Mouse (Mus musculus) spleen, adult 18-20 months (tissue): ENCODE measurements around the gene Sox30.

Experiments
- DNase-seq, 2 experiments: peaks; one replicate each; pipeline ENCODE4 v3.0.0; 2022; ENCODE audit warnings: mixed read lengths in 2 of 2

Gene Sox30

DNA sequence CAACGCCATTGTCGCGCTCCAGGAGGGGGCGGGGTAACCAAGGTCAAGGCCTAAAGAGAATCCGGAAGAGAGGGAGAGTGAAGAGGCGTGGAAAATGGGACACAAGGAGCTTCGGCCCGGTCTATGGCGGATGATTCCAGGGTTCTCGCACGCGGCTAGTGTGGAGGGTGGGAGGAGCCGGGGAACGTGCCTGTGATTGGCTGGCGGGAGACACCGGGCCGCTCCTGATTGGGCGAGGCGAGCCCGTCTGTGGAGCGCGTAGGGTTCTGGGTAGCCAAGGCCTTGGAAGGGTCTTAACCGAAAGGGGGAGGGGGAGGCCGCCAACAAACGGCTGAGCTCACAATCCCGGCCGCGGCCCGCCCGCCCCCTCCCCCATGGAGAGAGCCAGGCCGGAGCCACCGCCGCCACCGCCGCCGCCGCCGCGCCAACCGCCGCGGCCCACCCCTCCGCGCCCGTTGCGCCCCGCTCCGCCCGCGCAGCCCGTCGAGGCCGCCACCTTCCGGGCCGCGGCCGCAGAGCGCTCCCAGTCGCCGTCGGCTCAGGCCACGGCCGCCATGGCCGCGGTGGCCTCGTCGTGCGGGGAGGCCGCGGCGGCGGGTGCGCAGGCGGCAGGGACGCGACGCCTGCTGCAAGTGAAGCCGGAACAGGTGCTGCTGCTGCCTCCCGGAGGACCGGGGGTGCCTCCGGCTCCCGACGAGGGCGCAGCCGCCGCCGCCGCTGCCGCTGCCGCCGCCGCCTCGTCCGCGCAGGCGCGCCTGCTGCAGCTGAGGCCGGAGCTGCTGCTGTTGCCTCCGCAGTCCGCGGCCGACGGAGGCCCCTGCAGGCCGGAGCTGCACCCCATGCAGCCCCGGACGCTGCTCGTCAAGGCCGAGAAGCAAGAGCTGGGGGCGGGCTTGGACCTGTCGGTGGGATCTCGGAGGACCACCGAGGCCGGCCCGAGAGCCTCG lies at the start of gene Sox30:
TSS of gene Sox30 (plus strand) at position 365 of the 947 bp plus-strand sequence.
- peak; percentile 28 to 43 for DNase-seq

DNA sequence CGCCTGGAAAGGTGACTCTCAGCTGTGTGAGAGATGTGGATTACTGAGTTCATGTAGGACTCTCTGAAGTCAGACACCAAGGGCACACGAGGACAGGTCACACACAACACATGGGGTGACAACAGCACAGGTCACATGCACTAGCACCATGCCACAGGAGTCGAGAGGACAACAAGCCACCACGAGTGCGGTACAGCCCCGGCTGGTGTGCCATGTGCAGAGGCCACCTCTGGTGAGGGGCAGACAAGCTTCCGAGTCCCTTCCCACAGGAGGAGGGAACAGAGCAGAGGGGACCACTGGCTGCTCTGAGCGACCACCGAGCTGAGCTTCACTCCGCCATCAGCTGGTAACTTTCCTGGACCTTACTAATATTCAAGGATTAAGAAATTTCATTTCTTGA lies 47.3 kb upstream of the Sox30 start:
- DNase-seq, result no peak

DNA sequence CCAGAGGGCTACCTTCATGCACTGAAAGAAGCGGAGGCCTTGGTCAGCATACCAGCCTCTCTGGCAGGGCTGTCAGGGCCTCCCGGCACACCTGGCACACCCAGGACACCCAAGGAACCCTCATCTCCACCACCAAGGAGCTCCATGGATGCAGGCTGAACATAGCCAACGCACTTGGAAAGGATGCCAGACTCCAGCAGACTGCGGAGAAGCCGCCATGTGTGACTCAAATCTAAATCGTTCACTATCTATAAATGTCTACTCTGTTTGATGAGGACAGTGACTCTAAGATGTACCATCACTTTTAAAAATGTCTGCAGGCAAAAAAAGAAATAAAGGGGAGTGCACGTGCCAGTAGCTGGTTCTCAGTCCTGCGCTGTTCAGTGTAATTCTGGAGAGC lies 42.6 kb upstream of the Sox30 start:
- no peak for DNase-seq

DNA sequence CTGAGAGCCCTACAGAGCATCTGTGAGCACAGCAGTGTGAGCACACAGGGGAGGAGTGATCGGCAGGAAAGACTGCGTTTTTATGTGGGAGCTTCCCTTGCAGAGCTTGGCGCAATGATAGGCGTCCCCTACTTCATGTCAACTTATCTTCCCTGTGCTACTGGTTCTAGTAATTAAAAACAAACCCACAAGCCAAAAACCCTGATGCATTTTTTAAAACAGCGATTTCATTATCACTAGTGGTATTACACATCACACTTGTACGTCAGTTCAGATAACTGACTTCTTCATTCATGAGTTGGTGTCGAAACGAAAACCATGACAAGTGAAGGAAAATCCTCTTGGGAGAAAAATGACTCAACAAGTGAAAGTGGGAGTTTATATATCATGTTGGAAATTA lies 41.2 kb upstream of the Sox30 start:
- no peak for DNase-seq

DNA sequence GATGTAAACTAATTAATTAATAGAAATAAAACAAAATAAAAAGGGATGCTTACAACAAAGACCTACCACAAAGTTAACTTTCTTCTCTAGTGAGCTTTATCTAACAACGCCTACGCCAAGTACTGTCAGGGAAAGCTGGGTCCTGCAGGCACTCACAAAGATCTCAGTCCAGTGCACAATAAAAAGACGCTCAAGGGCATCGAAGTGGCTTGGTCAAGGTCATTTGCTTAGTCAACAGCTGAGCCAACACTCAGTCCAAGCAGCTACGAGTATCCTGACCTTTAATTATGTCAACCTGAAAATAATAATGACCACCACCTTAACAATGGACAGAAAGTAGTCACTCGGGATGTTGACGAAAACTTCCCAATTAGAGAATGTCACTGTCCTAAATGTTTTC lies 37.8 kb upstream of the Sox30 start:
- DNase-seq, result no peak

DNA sequence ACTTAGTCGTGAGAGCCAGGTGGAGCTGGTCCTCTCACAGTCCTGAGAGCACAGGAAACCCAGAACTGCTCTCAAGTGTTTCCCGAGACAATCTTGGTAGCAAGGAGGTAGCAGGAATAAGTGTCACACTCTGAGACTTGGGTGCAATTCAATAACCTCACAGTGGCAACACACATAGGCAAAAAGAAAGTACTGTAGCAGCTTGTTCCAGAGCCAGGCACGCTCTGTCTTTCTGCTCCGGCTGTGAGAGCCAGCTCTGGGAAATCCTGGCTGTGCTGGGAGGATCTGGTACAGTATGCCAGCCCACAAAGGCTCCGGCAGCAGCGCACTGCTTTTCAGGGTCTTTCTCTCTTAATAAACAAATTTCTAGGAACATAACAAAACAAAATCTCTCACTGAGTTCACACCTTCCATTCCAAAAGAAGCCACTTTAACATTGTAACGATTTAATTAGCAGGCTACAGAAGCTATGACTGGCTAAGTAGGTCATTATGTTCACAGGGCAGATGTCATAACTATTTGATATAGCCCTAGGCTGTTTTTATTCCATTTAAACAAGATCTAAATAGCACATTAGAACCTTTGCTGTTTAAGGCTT lies 36.9 kb upstream of the Sox30 start:
- DNase-seq, result no peak

DNA sequence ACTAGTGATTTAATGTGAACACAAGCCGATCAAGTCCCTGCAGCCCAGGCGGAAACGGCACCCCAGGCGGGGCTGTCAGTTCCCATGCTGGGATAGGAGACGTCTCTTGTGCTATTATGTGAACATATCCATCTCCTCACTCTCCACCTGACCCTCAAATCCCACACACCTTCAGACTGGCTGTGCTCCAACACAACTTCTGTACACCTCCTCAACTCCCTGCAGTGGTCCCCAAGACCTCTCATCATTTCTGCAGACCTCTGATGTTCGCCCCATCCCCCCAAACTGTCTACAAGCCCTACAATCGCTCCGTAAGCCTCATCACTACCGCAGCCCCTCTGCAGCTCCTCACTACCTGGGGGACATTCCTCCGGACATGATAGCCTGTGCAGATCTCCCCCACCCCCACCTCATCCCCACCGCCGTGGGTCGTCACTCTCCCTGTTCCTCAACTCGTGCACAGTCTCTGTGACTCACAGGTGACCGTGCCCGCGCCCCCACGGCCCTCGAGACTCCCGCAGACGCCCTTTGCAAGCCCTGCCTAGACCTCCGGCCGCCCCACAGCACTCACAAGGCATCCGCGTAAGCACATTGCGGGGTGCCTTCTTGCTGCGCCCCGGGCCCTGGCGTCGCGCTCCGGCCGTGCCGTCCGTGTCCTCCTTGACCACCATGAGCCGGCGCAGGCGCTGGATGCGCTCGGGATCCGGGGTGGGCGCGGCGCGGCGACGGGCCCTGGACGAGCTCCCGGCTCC lies 36.0 kb upstream of the Sox30 start:
- DNase-seq, result no peak

DNA sequence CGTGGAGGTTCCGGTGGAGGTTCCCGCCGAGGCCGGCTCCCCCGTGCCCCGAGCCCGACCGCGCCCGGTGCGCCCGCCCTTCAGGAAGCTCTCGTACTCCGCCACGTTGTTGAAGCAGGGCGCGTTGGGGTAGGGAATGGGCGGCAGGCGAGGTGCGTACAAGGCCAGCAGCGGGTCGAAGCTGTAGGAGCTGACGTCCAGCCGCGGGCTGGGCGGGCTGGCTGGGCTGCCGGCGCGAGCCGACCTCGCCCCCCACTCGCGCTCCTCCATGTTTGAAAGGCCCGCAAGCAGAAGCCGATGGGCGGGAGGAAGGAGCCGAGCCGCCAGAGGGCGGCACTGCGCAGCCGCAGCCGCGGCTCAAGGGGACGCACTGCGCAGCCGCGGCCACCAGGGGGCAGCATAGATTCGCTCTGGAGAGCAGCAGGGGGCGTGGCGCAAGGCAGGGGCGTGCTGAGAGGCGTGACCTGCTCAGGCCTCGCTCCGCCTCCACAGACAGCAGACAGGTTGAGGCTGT lies 35.4 kb upstream of the Sox30 start, which contains the start of gene Lsm11:
TSS of gene Lsm11 (minus strand) at position 293 of the 514 bp plus-strand sequence.
- peak; percentile 95 to 99 for DNase-seq

DNA sequence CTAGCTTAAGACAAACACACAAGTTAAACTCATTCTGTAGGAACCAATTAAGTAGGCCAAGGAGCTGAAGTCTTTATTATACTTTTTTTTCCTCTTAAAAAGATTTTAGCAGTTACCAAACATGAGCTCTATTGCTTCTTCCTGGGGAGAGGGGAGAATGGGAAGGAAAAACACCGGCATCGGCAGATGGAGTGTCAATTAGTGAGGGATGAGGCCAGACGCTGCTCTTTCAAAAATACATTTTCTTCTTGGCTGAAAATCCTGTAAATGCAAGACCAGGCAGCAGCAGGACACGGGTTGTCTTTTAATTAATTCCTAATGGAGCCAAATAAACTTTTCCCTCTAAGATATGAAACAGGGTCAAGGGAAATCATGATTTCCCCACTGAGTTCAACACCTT lies 33.3 kb upstream of the Sox30 start:
- no peak for DNase-seq

DNA sequence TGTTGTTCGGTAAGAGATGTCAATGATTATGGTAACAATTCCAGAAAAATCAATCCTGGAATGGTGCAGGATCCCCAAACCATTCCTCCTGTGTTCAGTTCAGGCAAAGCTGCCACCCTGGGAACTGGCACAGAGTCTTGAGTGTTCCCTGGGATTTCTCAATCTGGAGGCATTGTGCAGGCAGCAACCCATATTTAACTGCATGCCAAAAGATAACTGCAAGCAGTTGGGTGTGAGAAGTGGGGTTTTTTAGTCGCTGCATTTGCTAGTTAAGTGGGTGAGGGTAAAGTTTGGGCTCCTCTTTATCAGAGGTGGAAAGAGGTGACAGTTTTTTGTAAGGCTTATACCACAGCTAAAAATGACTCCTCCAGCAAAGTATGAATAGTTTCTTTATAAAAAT lies 32.6 kb upstream of the Sox30 start:
- no peak for DNase-seq

DNA sequence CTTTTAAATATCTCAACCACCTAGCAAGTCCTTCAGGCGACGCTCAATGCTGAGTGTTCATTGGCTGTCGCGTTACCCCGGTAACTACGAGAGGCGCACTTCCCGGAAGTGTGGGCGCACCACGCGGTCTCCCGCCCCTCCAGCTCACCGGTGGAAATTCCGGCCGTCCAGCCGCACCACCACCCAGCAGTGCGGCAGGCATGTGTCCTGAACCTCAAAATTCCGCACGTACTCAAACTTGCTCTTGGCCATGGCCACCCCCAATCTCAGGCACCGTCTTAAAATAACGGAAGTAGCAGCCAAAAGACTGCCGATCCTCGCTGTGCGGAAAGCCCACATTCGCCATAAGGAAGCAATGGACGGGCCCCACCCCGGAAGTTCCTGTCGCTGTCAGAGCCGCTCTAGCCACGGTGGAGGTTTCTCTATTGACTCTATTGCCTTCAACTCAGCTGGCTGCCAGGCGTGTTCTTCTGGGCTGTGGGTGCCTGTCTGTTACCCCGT lies 24.9 kb upstream of the Sox30 start, which contains the start of gene Thg1l:
TSS of gene Thg1l (minus strand) at position 368 of the 501 bp plus-strand sequence.
- DNase-seq, result peak; percentile 83 to 88

DNA sequence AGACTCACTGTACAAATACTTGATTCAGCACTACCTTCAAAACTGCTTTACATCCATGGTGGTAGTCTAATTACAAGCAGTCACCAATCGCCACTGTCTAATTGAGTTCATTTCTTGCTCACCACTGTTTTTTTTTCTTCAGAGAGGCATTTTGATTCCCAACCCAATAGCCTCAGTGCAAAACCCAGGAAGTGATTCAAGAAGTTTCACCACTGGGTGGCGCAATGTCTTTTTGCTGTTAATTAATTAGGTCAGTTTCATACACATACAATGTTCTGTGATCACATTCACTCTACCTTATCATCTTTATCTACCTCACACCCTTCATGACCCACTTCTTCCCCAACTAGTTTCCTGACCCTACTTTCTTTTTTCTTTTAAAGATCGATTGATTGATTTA lies 20.5 kb upstream of the Sox30 start:
- DNase-seq, result peak in 1 of 2 experiments; percentile 30

DNA sequence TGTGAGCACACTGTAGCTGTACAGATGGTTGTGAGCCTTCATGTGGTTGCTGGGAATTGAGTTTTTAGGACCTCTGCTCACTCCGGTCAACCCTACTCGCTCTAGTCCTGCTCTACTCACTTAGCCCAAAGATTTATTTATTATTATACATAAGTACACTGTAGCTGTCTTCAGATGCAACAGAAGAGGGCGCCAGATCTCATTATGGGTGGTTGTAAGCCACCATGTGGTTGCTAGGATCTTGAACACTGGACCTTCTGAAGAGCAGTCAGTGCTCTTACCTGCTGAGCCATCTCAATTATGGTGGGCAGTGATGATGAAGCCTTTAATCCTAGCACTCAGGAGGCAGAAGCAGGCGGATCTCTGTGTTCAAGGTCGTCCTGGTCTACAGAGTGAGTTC lies 20.1 kb upstream of the Sox30 start:
- DNase-seq, result peak in 1 of 2 experiments; percentile 18

DNA sequence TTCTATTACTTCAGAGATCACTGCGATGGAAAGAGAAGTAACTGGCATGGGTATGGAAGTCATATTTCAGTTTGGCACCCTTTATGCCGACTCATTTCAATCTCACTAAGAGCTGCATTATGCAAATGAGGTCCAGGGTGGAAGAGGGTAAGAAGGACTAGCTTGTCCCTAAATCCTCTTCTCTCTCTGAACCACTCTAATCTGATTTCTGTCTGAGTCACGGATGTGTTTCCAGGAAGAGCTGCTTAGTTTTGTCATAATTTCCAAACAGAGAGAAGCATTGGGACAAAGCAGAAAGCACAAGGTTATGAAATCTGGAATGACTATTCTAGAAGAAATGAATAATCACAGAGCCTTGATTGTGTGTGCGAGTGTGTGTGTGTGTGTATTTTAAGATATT lies 13.2 kb upstream of the Sox30 start:
- no peak for DNase-seq

DNA sequence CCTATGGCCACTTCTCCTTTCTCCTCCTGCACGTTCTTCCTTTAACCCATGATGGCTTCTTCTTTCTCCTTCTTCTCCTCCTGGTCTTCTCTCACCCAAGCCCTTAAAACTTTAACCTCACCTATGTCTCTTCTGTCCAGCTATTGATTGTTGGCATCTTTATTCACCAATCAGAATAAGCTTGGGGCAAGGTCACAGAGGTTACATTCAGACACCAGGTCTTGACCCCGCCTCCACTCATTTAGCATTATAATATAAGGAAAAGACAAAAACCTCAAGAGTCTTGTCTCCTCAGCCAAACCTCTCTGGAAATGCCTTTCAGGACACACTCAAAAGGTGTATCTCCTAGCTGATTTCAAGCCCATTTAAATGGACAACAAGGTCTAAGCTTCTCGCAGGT lies 11.6 kb upstream of the Sox30 start:
- DNase-seq, result no peak

DNA sequence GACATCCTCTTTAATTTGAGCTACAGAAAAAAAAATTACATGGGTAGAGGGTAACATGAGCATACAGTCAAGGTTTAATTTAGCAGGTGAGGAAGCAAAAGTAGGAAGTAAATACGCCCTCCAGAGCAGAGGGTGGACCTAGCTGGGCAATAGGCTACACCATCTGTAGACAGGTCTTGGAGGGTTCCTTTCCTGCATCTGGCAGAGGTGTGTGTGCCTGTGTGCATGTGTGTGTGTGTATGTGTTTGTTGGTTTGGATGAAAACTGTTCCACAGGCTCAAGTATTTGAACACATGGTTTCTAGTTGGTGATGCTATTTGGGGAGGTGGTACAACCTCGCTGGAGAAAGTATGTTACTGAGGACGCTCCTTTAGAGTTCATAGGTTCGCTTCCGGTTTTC lies 6.5 kb upstream of the Sox30 start:
- DNase-seq, result no peak

DNA sequence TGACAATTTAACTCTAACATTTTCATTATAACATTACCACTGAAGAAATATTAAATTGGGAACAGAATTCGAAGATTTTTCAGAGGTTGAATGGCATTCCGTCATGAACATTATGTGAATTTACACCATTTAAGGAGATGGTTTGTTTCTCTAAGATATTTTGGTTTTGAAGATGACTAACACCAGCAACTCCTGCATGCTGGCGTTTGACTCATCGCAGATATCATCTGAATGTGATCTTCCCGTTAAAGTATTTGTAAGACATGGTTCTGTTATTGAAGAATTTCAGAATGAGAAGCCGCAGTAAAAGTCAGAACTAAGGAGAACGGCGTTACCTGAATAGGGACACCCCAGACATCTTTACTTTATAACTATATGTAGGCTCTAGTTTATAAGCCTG lies 5.6 kb upstream of the Sox30 start:
- no peak for DNase-seq

DNA sequence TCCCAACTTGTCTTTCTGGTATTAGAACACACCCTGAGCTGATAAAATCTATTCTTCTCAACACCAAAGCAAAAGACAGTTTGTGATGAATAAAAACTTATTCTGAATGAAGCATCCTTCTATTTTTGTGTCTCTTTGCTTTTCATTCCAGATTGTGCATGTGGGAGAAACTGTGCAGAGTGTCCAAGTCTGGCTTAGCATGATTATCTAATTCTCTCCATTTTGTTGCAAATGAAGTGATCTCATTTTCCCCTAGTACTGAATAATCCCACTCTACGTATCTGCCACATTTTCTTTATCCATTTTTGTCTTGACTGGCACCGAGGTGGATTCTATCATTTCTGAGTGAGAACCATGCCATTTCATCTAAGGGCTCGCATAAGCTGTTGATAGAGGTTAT lies 4.0 kb upstream of the Sox30 start:
- DNase-seq, result no peak

DNA sequence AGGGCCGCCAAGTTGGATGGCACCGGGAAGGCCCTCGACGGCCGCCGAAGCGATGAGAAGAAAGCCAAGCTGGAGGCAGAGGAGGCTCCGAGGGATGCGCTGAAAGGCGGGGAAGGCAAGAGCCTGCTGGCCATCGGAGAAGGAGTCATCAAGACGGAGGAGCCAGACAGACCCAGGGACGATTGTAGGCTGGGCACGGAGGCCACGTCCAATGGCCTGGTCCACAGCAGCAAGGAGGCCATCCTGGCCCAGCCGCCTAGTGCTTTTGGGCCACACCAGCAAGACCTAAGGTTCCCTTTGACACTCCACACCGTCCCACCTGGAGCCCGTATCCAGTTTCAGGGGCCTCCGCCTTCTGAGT lies 763 bp downstream of the Sox30 start:
- no peak for DNase-seq

DNA sequence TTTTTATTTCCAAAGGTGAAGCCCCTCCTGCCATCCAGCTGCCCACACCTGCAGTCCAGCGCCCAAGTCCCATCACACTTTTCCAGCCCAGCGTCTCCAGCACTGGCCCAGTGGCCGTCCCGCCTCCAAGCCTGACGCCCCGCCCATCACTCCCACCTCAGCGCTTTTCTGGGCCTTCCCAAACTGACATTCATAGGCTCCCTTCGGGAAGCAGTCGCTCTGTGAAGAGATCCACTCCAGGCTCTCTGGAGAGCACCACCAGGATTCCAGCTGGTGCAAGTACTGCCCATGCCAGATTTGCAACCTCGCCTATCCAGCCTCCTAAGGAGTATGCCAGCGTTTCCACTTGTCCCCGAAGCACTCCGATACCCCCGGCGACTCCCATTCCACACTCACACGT lies 11.5 kb downstream of the Sox30 start:
- no peak for DNase-seq

DNA sequence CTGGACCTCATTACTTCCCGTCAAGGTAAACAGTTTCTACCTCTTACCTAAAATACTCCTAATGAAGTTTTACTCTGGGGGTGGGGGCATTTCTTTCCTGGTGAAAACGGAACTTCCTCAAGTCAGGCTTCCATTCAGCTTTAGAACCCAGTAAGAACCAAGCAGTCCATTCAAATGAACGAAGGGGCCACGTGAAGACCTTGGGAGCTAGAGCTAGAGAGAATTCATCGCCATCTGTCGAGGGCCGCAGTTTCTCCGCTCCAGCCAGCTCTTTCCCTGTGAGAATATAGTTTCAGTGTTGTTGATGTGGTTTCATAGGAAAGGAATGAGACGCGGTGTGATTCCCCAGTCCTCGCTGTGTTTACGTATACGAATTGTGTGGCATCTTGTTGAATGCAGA lies 12.0 kb downstream of the Sox30 start:
- no peak for DNase-seq

DNA sequence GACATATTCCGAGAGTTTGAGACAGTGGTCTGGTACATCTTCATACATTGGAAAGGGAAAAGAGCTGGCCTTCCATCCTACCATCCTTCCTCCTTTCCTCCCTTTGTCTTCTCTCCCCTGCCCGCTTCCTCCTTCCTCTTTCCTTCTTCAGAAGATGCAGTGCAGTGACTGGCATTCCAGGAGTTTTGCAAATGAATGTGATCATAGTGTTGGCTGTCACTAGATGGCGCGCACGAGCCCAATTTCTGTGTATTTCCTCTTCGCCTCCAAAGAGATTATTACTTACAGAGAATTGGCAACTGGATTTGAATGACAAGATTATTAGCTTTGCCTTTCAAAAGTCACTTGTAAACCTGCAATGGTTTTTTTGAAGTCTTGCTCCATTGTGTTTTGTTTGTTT lies 36.0 kb downstream of the Sox30 start:
- peak; percentile 20 to 67 for DNase-seq

DNA sequence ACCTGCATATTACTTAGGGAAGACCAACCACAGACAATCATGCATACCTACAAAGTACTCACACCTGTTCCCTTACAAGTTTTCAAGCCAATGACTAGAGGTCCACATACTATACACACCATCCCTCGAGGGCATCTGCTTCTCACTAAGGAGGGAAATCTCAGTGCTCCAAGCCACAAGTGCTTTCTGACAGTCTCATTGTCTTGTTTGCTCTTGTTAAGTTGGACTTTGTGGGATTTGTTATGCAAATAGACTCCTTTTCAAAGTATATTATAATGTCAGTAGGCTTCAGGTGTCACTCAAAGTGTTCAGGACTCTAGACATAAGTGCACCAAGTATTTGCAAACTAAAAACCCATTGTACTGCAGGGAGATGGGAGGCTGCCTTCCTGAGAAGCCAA lies 40.1 kb downstream of the Sox30 start:
- no peak for DNase-seq
